Mouse (Mus musculus) hindbrain, embryonic 16.5 days (tissue): ENCODE results near the gene Arap1. TPM values are rescaled to one million over a fixed set of nuclear protein-coding genes. Genes with fewer than 3 reads are reported as not detected.

Experiments used
- ATAC-seq: fragments of 200-750 bp; cut with Nextera tagmentation; 2 replicates; pipeline ENCODE4 v1.8.0; 2017; ENCODE audit warnings: moderate TSS enrichment, moderate library complexity
- H3K27ac ChIP-seq: fragments of 300-500 bp; sonication (generic); 2 replicates; pipeline ENCODE4 v1.5.1; 2014; ENCODE audit warnings: low read depth, mild to moderate bottlenecking, control low read depth, low read length, moderate library complexity
- H3K27me3 ChIP-seq: fragments of 300-500 bp; sonication (generic); replicated peaks from 2 replicates; pipeline ENCODE4 v1.6.1; 2014; ENCODE audit warnings: low read length; ENCODE audit not compliant: control insufficient read depth, insufficient read depth
- H3K36me3 ChIP-seq: fragments of 300-500 bp; sonication (generic); 2 replicates; pipeline ENCODE4 v1.6.1; 2014; ENCODE audit warnings: mild to moderate bottlenecking, low read length, moderate library complexity, mixed read lengths; ENCODE audit not compliant: control insufficient read depth, insufficient read depth
- H3K4me1 ChIP-seq: fragments of 300-500 bp; sonication (generic); 2 replicates; pipeline ENCODE4 v1.6.1; 2014; ENCODE audit warnings: low read depth, low read length; ENCODE audit not compliant: control insufficient read depth, insufficient read depth
- H3K4me2 ChIP-seq: fragments of 300-500 bp; sonication (generic); 2 replicates; pipeline ENCODE4 v1.6.1; 2014; ENCODE audit warnings: mild to moderate bottlenecking, low read length, control low read depth, moderate library complexity
- H3K4me3 ChIP-seq: fragments of 300-500 bp; sonication (generic); 2 replicates; pipeline ENCODE4 v1.5.1; 2014; ENCODE audit warnings: mild to moderate bottlenecking, low read length, control low read depth, moderate library complexity
- H3K9ac ChIP-seq: fragments of 300-500 bp; sonication (generic); 2 replicates; pipeline ENCODE4 v1.6.1; 2014; ENCODE audit warnings: low read depth, mild to moderate bottlenecking, control low read depth, low read length, moderate library complexity
- H3K9me3 ChIP-seq: fragments of 300-500 bp; sonication (generic); 2 replicates; pipeline ENCODE4 v1.6.1; 2014; ENCODE audit warnings: mild to moderate bottlenecking, low read length, moderate library complexity; ENCODE audit not compliant: control insufficient read depth
- WGBS: fragments of 180-500 bp; shearing (Covaris S2); extraction: QIAGEN DNeasy Blood & Tissue Kit; methylation state at CpG from one replicate; pipeline ENCODE4 v1.1.7; 2014; 5-methylcytosine and 5-hydroxymethylcytosine counted together
- polyA plus RNA-seq: library from polyadenylated mRNA; unstranded; fragments of >200 nt; fragmentation: Nextera tagmentation; extraction: Ambion mirVana; gene quantifications from 2 replicates; pipeline ENCODE4 v1.2.1, GENCODE M21; 2015

Gene Arap1
- polyA plus RNA-seq, 1 experiment from 2014 or later: 13.8 TPM

- WGBS: 72% methylated on average over 3 of the region's 3 CpGs
- no peak overlapping the region for H3K4me2 ChIP-seq
- H3K4me1 ChIP-seq: peaks cover 4% of the 10 kb centered on the region
- H3K27me3 ChIP-seq: no peaks in the 10 kb centered on the region
- no peak for ATAC-seq
- no peak overlapping the region for H3K4me3 ChIP-seq
- H3K27ac ChIP-seq: no peak overlapping the region
- no peak overlapping the region for H3K9ac ChIP-seq
- no peaks in the 10 kb centered on the region for H3K36me3 ChIP-seq
- no peaks in the 10 kb centered on the region for H3K9me3 ChIP-seq
These were observed 34.8 kb upstream of the Arap1 start for GRCm38 (mm10) chr7:101313033-101313432.

- no peaks in the 10 kb centered on the region for H3K36me3 ChIP-seq
- H3K27me3 ChIP-seq: no peaks in the 10 kb centered on the region
- WGBS: 66% methylated on average over 5 of the region's 5 CpGs
- H3K27ac ChIP-seq: no peak overlapping the region
- no peak overlapping the region for H3K4me2 ChIP-seq
- ATAC-seq: no peak
- H3K4me1 ChIP-seq: peaks cover 4% of the 10 kb centered on the region
- H3K4me3 ChIP-seq: no peak overlapping the region
- H3K9ac ChIP-seq: no peak overlapping the region
- H3K9me3 ChIP-seq: no peaks in the 10 kb centered on the region
These were observed 33.5 kb upstream of the Arap1 start for GRCm38 (mm10) chr7:101314396-101314795.

- Histone ChIP-seq H3K9me3 (no peaks in the 10 kb centered on the region), H3K4me2 (no peak overlapping the region), H3K4me3 (no peak overlapping the region), H3K9ac (no peak overlapping the region), H3K27ac (no peak overlapping the region), H3K4me1 (peaks cover 10% of the 10 kb centered on the region), H3K36me3 (no peaks in the 10 kb centered on the region), H3K27me3 (peaks cover 2% of the 10 kb centered on the region; the same call in 1 of the 2 replicates)
- ATAC-seq: no peak
These were observed 32.2 kb upstream of the Arap1 start for GRCm38 (mm10) chr7:101315699-101316098.

- WGBS: 66% methylated on average over 6 of the region's 6 CpGs
- peaks cover 2% of the 10 kb centered on the region; the same call in 1 of the 2 replicates for H3K27me3 ChIP-seq
- no peaks in the 10 kb centered on the region for H3K36me3 ChIP-seq
- H3K27ac ChIP-seq: no peak overlapping the region
- H3K9me3 ChIP-seq: no peaks in the 10 kb centered on the region
- no peak for ATAC-seq
- H3K4me1 ChIP-seq: peaks cover 8% of the 10 kb centered on the region
- H3K4me2 ChIP-seq: no peak overlapping the region
- no peak overlapping the region for H3K9ac ChIP-seq
- no peak overlapping the region for H3K4me3 ChIP-seq
These were observed 31.3 kb upstream of the Arap1 start for GRCm38 (mm10) chr7:101316591-101317001.

- Histone ChIP-seq H3K4me3 (no peak within 1 kb of the TSS), H3K4me1 (peaks cover 12% of the 10 kb centered on the region), H3K27ac (no peak within 1 kb of the TSS), H3K9me3 (no peaks in the 10 kb centered on the region), H3K36me3 (no peaks in the 10 kb centered on the region), H3K9ac (no peak within 1 kb of the TSS), H3K27me3 (peaks cover 2% of the 10 kb centered on the region; the same call in 1 of the 2 replicates), H3K4me2 (no peak within 1 kb of the TSS)
- ATAC-seq: no peak
- WGBS: 63% methylated on average over 3 of the region's 3 CpGs
These were observed 30.9 kb upstream of the Arap1 start, which contains the start of gene Stard10 for GRCm38 (mm10) chr7:101317014-101317413. Gene Stard10 (plus strand): TSS chr7:101317086.

GRCm38 (mm10) chr7:101318848-101319247, 29.0 kb upstream of the Arap1 start:
- WGBS: 70% methylated on average over 4 of the region's 4 CpGs
- ATAC-seq: no peak

GRCm38 (mm10) chr7:101319796-101320195, 28.1 kb upstream of the Arap1 start:
- Histone ChIP-seq H3K27me3 (peaks cover 2% of the 10 kb centered on the region; the same call in 1 of the 2 replicates), H3K27ac (no peak overlapping the region), H3K4me1 (peaks cover 15% of the 10 kb centered on the region), H3K36me3 (no peaks in the 10 kb centered on the region), H3K4me2 (no peak overlapping the region), H3K9me3 (no peaks in the 10 kb centered on the region), H3K9ac (no peak overlapping the region), H3K4me3 (no peak overlapping the region)
- no peak for ATAC-seq
- WGBS: 92% methylated on average over 1 of the region's 1 CpGs

More at GRCm38 (mm10) chr7:101318848-101319247, 29.0 kb upstream of the Arap1 start:
- Histone ChIP-seq H3K9ac (no peak overlapping the region), H3K27ac (no peak overlapping the region), H3K4me1 (peaks cover 15% of the 10 kb centered on the region), H3K4me2 (no peak overlapping the region), H3K9me3 (no peaks in the 10 kb centered on the region), H3K36me3 (no peaks in the 10 kb centered on the region), H3K4me3 (no peak overlapping the region), H3K27me3 (peaks cover 2% of the 10 kb centered on the region; the same call in 1 of the 2 replicates)

- Histone ChIP-seq H3K36me3 (no peaks in the 10 kb centered on the region), H3K4me3 (peak overlapping the region; percentile 87), H3K9me3 (no peaks in the 10 kb centered on the region), H3K4me1 (peaks cover 15% of the 10 kb centered on the region), H3K4me2 (peak overlapping the region; percentile 99), H3K27me3 (peaks cover 2% of the 10 kb centered on the region; the same call in 1 of the 2 replicates), H3K27ac (no peak overlapping the region), H3K9ac (peak overlapping the region; percentile 79)
- ATAC-seq: peak; percentile 72
- 5% methylated on average over 27 of the region's 37 CpGs for WGBS
These were observed 27.3 kb upstream of the Arap1 start for GRCm38 (mm10) chr7:101320399-101321217.

GRCm38 (mm10) chr7:101321218-101321827, 26.5 kb upstream of the Arap1 start:
- under 1% methylated on average over 52 of the region's 61 CpGs for WGBS
- ATAC-seq: peak; percentile 51
- Histone ChIP-seq H3K27me3 (peaks cover 2% of the 10 kb centered on the region; the same call in 1 of the 2 replicates), H3K36me3 (no peaks in the 10 kb centered on the region), H3K4me2 (peak overlapping the region; percentile 99), H3K4me1 (peaks cover 15% of the 10 kb centered on the region), H3K9me3 (no peaks in the 10 kb centered on the region), H3K9ac (peak overlapping the region; percentile 79), H3K27ac (no peak overlapping the region), H3K4me3 (peak overlapping the region; percentile 87)
